Mouse (Mus musculus) C2C12 (cell line): ENCODE measurements around the gene Sv2b. TPM values are rescaled to one million over a fixed set of nuclear protein-coding genes. Genes with fewer than 3 reads are reported as not detected.

Experiments used
- H3K27me3 ChIP-seq: one replicate; pipeline ENCODE4 v1.6.1; 2011; ENCODE audit not compliant: control insufficient read depth, insufficient read depth, insufficient read length
- H3K36me3 ChIP-seq: one replicate; pipeline ENCODE4 v1.6.1; 2011; ENCODE audit not compliant: control insufficient read depth, insufficient read depth
- H3K4me3 ChIP-seq: one replicate; pipeline ENCODE4 v1.5.1; 2011; ENCODE audit warnings: mild to moderate bottlenecking, control low read depth; ENCODE audit not compliant: poor library complexity, insufficient read depth, severe bottlenecking
- H3K79me2 ChIP-seq: one replicate; pipeline ENCODE4 v1.6.1; 2011; ENCODE audit not compliant: control insufficient read depth, insufficient read depth
- H3K79me3 ChIP-seq: one replicate; pipeline ENCODE4 v1.6.1; 2011; ENCODE audit warnings: low read depth, control low read depth
- H3ac ChIP-seq: one replicate; pipeline ENCODE3; 2011; ENCODE audit warnings: low read depth; ENCODE audit not compliant: control insufficient read depth, insufficient read length
- CEBPB ChIP-seq: IDR thresholded peaks from one replicate; pipeline ENCODE4 v1.6.1; 2011; ENCODE audit warnings: low read depth, mild to moderate bottlenecking, control low read depth, moderate library complexity
- CTCF ChIP-seq: IDR thresholded peaks from one replicate; pipeline ENCODE4 v1.5.1; 2011; ENCODE audit not compliant: control insufficient read depth, insufficient read depth, insufficient read length
- FOSL1 ChIP-seq: IDR thresholded peaks from one replicate; pipeline ENCODE4 v1.8.0; 2011; ENCODE audit warnings: mild to moderate bottlenecking, low read length; ENCODE audit not compliant: poor library complexity, insufficient read depth, severe bottlenecking
- MAX ChIP-seq: IDR thresholded peaks from one replicate; pipeline ENCODE4 v1.6.1; 2011; ENCODE audit warnings: mild to moderate bottlenecking, control low read depth
- MYOD1 ChIP-seq: IDR thresholded peaks from one replicate; pipeline ENCODE4 v1.6.1; 2011; ENCODE audit warnings: low read depth; ENCODE audit not compliant: control insufficient read depth, insufficient read length
- MYOG ChIP-seq: IDR thresholded peaks from one replicate; pipeline ENCODE4 v1.6.1; 2011; ENCODE audit not compliant: control insufficient read depth, insufficient read length; ENCODE audit errors: extremely low read depth
- USF1 ChIP-seq: IDR thresholded peaks from one replicate; pipeline ENCODE4 v1.6.1; 2011; ENCODE audit warnings: low read depth, mild to moderate bottlenecking, control low read depth, moderate library complexity
- polyA plus RNA-seq: library from polyadenylated mRNA; unstranded; fragments of >200 nt; fragmentation: generic; extraction: Trizol; gene quantifications from one replicate; pipeline ENCODE4 v1.2.1, GENCODE M21; 2012; ENCODE audit warnings: missing spikeins

Gene Sv2b
- polyA plus RNA-seq, 1 experiment = 0.02 TPM

- H3K79me3 ChIP-seq = no peaks in the 10 kb centered on the region
- no peak overlapping the region for H3K4me3 ChIP-seq
- no peak overlapping the region for H3ac ChIP-seq
- no peaks in the 10 kb centered on the region for H3K27me3 ChIP-seq
- H3K79me2 ChIP-seq = no peaks in the 10 kb centered on the region
- no peak for TF ChIP-seq MYOD1
- no peak for TF ChIP-seq USF1
- TF ChIP-seq CTCF = no peak
- TF ChIP-seq MYOG = no peak
- no peak for TF ChIP-seq FOSL1
- no peak for TF ChIP-seq CEBPB
- TF ChIP-seq MAX = no peak
- no peaks in the 10 kb centered on the region for H3K36me3 ChIP-seq
Measured at GRCm38 (mm10) chr7:75085473-75085872, 223.6 kb downstream of the Sv2b start.

- no peaks in the 10 kb centered on the region for H3K27me3 ChIP-seq
- no peaks in the 10 kb centered on the region for H3K79me2 ChIP-seq
- no peaks in the 10 kb centered on the region for H3K79me3 ChIP-seq
- H3K36me3 ChIP-seq = no peaks in the 10 kb centered on the region
- TF ChIP-seq MYOD1 = no peak
- TF ChIP-seq CTCF = no peak
- TF ChIP-seq FOSL1 = no peak
- TF ChIP-seq CEBPB = no peak
- TF ChIP-seq MAX = no peak
- no peak for TF ChIP-seq MYOG
- no peak for TF ChIP-seq USF1
- H3K4me3 ChIP-seq = no peak overlapping the region
- H3ac ChIP-seq = no peak overlapping the region
Measured at GRCm38 (mm10) chr7:75080163-75080562, 228.9 kb downstream of the Sv2b start.

GRCm38 (mm10) chr7:75077560-75078208 lies 231.4 kb downstream of the Sv2b start:
- no peak for TF ChIP-seq USF1
- TF ChIP-seq CEBPB = no peak
- TF ChIP-seq MYOG = no peak
- no peak for TF ChIP-seq MAX
- no peak for TF ChIP-seq CTCF
- TF ChIP-seq FOSL1 = no peak
- no peak for TF ChIP-seq MYOD1
- no peak overlapping the region for H3ac ChIP-seq
- H3K79me2 ChIP-seq = no peaks in the 10 kb centered on the region
- no peaks in the 10 kb centered on the region for H3K36me3 ChIP-seq
- no peak overlapping the region for H3K4me3 ChIP-seq
- no peaks in the 10 kb centered on the region for H3K27me3 ChIP-seq
- H3K79me3 ChIP-seq = no peaks in the 10 kb centered on the region

Other genes starting within 250 kb of the Sv2b start
- gene Akap13, start 146.3 kb upstream of the Sv2b start, polyA plus RNA-seq = 11.1 TPM